Mouse (Mus musculus) heart, postnatal 4 days (tissue): ENCODE results near the gene Aldh16a1. TPM values are rescaled to one million over a fixed set of nuclear protein-coding genes. Genes with fewer than 3 reads are reported as not detected.
"Not testable (repeated sequence)": the region's sequence is repeated elsewhere in the genome, so short reads cannot be mapped to it uniquely, and the experiment has no call there.

Source experiments
- DNase-seq: peaks from one replicate; pipeline ENCODE4 v3.0.0; 2021
- total RNA-seq, 2 experiments: library from RNA; stranded (reverse); gene quantifications; 2 replicates each; pipeline ENCODE4 v1.2.3; 2021

Aldh16a1 gene
- total RNA-seq, 2 experiments from 2014 or later, result 44.8 to 53.8 TPM

- no peak for DNase-seq
These were observed 20.8 kb downstream of the Aldh16a1 start for GRCm38 (mm10) chr7:45133446-45134159.

- no peak for DNase-seq
These were observed 22.5 kb downstream of the Aldh16a1 start for GRCm38 (mm10) chr7:45131850-45132249.

DNA sequence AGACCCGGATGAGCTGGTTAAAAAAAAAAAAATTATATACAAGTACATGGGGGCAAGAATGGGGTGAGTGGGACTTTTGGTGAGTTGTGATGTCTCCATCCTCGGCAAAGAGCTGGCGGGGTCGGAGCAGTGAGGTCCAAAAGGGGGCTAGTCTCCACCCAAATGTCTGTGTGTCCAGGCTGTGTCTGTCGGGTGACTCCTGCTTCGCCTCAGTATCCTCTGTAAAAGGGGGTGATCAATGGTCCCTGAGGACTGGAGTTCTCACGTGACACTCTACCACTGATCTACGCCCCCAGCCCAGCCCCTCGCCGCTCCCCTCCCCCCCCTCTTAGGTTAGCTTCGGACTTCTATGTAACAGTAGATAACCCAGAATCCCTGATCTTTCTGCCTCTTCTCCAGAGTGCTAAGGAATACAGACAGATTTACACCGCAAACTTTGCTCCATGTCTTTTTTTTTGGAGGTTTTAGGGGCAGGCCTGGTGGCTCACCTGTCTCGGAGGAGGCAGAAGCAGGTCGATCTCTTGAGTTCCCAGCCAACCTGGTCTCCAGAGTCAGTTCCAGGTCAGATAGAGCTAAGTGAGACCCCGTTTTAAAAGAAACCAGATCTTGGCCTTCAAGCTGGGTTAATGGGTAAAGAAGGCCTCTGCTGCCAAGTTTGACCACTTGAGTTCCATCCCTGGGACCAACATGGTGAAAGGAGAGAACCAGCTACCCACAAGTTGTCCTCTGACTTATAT is 24.4 kb downstream of the Aldh16a1 start:
- DNase-seq, result no peak

DNA sequence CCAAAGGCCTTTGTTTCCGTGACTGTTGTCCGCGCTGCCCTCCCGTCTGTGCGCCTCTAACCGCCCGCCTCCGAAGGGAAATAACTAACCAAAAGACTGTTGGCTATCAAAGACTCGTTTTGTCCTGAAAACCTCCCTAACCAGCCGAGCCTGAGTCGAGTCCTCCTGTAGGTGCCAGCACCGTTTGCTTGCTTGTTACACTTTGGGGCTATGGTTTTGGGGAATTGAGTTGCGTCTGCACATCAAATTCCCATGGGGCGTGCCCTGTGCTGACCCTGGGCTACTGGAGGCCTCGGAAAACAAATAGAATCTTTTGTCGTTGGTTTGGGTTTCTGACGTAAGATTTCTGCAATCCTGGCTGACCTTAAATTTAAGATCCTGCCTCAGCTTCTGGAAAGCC is 25.1 kb downstream of the Aldh16a1 start:
- peak; percentile 61 for DNase-seq

GRCm38 (mm10) chr7:45128624-45129246 is 25.6 kb downstream of the Aldh16a1 start, which contains the start of gene Rpl13a:
TSS of gene Rpl13a (minus strand) at chr7:45128761.
- peak; percentile 98 for DNase-seq

DNA sequence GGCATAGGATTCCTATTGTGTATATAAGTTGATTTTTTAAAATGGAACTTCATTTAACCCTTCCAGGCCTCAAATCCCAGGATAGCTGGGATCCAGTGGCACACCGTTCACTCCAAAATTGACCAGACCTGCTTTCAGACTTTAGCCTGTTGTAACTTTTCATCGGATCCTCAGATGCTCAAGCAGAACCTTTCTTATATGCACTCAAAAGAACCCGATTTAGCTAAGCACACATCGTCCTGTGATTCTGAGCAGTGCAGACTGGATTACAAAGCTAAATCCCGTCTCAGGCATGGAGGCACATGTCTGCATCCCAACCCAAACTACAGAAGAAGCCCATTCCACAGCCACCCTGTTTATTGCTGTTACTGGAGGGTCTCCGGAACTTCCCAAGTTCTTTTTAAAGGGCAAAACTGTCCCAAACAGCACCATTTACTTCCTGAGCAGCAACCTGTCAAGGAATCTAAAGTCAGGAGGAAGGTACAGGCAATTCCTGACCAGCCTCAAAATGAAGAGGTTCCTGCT is 26.6 kb downstream of the Aldh16a1 start:
- no peak for DNase-seq

DNA sequence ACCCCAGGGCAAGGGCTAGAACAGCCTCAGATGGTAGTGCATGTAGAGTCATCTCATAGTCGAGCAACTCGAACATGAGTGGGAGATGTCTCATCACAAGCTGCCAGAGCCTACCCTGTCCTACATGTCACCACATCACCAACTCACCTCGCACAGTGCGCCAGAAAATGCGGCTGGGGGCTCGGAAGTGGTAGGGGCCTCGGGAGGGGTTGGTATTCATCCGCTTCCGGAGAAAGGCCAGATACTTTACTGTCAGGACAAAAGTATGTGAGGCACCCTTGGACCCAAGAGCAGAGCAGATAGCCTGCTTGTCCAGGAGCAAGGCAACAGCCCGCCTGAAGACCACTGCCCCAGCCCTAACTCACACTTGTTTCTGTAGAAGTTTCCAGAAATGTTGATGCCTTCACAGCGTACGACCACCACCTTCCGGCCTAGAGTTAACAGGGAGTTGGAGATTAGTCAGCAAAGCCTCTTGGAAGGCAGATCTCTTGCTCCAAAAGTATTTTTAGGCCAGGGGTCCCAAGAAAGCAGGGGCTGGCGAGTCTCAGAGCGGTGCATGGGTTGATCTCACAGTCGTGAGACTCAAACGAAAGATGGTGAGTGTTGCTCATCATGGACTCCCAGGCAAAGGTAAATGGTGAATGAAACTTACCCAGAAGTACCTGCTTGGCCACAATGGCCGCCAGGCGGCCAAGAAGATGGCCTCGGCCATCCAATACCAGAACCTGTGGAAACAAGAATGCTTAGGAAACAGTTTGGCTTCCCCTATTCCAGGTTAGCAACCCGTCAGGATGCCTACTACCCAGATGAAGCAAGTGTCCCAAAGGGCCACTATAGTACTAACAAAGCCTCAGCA is 27.3 kb downstream of the Aldh16a1 start:
- DNase-seq, result no peak

DNA sequence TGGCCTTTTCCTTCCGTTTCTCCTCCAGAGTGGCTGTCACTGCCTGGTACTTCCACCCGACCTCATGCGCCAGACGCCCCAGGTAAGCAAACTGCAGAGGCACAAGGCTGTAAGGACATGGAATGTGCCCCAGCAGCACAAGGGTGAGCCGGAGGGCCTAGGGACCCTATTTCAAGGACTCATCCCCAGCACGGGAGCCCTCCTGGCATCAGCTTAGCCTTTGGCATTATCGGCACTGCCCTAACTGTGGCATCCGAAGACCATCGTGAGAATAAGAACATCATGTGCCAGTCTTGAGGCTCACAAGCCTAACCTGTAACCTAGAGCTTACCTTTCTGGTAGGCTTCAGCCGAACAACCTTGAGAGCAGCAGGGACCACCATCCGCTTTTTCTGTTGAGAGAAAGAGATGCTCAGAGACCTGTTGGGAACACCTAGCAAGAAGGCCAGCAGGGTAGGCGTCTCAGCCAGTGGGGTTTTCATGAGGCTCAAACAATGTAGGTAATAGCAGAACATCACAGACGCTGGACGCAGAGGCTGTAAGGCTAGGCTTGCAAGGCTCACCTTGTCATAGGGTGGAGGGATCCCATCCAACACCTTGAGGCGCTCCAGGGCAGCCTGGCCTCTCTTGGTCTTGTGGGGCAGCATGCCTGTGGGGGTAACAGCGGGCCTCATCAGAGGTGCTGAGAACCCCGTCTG is 28.1 kb downstream of the Aldh16a1 start:
- DNase-seq, result no peak

GRCm38 (mm10) chr7:45125649-45126048 is 28.7 kb downstream of the Aldh16a1 start:
- DNase-seq, result not testable (repeated sequence)

- no peak for DNase-seq
These were observed 29.2 kb downstream of the Aldh16a1 start for GRCm38 (mm10) chr7:45125144-45125600.

DNA sequence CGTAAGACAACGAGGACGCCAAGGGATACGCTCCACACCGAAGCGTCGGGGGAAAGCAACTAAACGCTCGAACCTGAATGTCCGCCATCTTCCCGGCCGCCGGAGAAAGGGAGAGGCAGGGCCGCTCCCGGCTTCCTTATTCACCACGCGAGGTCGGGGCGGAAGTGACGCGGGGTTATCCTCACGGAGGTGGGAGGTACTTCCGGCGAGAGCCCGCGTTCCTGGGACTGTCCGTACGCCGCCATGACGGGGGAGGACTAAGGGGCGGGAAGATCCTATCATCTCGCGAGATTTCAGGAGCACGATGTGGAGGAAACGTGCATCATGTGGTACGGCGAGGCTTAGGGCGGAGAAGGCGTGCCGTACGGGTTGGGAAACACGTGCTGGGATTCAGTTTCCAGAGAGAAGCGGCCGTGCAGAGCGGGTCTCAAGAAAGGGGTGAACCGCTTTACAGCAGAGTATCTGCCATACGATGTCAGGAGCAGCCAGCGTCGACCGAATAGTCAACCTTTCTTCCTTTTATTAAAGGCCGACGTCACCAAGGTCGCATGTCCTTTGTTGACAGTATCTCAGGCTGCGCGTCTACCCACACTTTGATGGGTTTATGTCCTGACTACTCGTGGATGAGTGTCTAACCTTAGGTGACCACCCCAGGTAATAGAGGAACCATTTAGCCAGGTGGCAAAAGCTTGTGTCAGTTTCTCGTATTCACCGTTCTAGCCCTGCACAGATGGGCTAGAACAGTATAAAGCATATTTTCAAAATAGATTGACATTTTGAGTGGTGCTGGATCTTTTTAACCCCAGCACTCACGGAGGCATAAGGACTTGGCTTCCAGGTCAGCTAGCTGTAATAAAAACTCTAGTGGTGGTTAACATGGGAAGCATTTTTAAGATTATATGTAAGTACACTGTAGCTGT is 29.9 kb downstream of the Aldh16a1 start, which contains the start of gene Rps11:
Rps11 (minus strand) TSS at position 216 of the 920 bp plus-strand sequence.
- peak; percentile 99 for DNase-seq

GRCm38 (mm10) chr7:45123186-45123570 is 31.2 kb downstream of the Aldh16a1 start:
- DNase-seq, result peak; percentile 51

DNA sequence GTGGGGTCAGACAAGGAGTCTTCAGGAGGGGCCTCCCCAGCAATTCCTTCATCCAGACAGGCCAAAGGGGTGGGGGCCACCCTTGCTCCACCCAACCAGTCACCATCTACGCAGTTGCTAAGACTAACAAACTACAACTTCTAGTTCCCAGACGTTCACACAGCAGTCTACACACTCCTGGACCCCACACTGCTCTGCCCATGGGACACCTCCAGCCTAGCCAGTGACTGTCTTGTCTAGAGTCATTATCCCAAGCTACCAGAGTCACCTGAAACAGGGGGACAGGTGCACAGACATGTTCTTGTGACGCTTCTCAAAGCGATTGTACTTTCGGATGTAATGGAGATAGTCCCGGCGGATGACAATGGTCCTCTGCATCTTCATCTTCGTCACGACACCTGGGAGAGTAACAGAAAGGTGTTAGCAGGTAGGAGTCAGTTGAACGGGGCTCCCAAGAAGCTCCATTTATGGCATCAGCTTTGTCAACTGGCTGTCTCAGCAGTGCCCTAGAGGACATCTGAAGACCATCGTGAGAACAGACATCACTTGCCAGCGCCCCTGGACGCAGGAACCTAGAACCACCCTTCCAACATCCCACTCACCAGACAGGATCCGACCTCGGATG is 31.7 kb downstream of the Aldh16a1 start:
- no peak for DNase-seq

- no peak for DNase-seq
These were observed 32.4 kb downstream of the Aldh16a1 start for GRCm38 (mm10) chr7:45121966-45122365.

GRCm38 (mm10) chr7:45121404-45121803 is 33.0 kb downstream of the Aldh16a1 start:
- DNase-seq, result peak; percentile 65

DNA sequence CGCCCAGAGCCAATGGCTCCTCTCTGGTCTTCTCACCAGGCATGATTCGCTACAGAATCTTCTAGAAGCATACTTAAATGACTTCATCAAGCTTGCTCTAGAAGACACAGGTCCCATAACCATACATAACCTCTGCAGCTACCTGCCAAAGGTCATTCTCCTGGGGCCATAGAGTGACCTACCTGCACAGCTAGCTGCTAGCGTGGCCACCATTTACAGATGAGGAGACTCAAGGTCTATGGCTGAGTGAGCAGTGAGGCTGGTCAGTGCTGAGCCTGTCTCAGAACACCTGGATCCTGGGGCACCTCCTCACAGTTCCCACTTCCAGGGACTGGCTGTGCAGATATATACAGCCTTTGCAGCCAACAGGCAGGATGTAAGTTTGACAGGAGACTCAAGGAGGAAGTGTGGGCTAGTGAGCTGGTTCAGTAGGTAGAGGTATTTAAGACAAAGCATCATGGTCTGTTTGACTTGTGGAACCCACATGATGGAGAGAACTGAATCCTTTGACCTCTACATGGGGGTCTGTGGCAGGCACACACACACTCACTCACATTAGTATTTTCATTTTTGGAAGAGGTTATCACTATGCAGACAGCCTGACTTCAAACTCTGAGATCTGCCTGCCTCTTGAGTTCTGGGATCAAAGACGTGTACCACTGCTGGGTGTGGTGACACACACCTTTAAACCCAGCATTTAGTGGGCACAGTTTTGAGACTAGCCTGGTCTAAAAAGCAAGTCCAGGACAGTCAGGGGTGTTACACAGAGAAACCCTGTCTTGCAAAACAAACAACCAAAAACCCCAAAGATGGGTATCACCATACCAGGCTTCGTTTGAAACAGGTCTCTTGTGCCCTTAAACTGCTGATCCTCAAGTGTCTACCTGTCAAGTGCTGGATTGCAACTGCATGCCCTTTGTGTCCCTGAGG is 34.3 kb downstream of the Aldh16a1 start:
- no peak for DNase-seq

GRCm38 (mm10) chr7:45118336-45118735 is 36.0 kb downstream of the Aldh16a1 start:
- DNase-seq, result no peak

DNA sequence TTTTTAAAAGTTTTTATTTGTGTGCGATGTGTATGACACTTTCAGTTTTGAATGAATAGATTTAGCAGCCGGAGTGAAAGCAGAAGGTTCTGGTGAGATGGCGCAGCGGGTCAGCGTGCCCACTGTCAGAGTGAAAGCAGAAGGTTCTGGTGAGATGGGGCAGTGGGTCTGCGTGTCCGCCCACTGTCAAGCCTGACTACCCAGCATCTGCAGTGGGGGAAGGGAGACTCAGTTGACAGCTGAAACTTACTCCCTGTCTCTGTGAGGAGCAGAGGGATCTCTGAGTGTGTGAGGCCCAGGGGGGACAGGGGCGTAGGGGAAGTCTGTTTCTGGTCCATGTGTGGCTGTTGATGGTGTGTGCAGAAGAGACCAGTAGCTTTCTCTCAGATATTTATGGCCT is 36.8 kb downstream of the Aldh16a1 start:
- no peak for DNase-seq

DNA sequence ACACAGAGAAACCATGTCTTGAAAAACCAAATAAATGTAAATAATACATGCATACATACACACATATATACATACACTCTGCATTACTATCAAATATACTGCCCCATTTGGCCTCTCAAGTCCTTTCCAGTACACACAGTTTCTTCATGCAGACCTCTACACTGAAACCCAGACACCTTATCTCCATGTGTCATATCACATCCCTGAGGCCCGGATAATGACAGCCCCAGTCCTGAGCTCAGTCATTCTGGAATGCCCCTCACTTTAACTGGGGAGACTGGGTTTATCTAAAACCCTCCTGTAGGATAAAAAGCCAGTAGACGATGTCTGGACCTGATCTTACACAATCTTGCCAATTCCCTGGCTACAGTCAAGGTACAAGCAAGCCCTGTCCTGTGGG is 40.9 kb downstream of the Aldh16a1 start:
- no peak for DNase-seq
